Mouse (Mus musculus): ENCODE results near the gene Lgr5. TPM values are rescaled to one million over a fixed set of nuclear protein-coding genes. Genes with fewer than 3 reads are reported as not detected.

Gene Lgr5
- 5.2 and 7.1 TPM in 2 replicates for polyA plus RNA-seq (2016; fragmentation: Nextera tagmentation; extraction: Ambion mirVana)

DNA sequence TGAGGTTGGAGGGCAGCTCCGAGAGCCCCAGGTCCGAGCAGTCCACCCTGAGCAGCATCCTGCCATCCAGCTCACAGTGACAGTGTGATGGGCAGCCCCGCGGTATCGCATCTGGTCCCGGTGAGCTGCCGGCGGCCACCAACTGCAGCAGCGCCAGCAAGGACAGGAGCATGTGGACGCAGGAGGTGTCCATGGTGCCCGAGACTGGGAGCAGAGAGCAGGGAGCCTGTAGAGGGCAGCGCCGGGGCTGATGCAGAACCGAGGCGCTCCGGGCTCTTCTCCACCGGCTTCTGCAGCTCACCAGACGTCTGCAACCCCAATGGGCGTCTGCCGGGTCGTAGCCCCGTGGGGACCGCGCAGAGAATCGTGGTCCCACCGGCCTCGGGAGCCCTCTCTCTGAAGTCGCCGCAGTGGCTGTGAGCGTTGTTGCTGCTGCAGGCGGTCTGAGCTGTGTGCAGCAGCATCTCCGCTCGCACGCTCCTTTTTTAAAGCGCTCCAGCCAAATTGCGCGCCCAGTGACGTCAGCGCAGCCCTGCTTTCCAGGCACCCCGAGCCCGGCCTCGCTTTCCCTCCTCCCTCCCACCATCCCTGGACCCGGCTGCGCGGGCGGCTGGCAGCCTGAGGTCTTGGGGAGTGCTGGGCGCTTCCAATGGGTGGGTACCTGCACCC lies at the start of gene Lgr5:
Gene Lgr5, minus strand, starts transcription at position 480 of the 669 bp plus-strand sequence.
- no peaks in the 10 kb centered on the region for H3K36me3 ChIP-seq (replicated peaks)
- H3K27ac ChIP-seq (replicated peaks), result peak within 1 kb of the TSS; percentile 72
- H3K27me3 ChIP-seq (replicated peaks; ENCODE audit: low read depth, poor library complexity, severe bottlenecking), result peaks cover 80% of the 10 kb centered on the region
- H3K4me3 ChIP-seq, result peak within 1 kb of the TSS; percentile 72
- DNase-seq (ENCODE audit: low spot score), result peak; percentile 82
- peaks cover 37% of the 10 kb centered on the region for H3K4me1 ChIP-seq
- H3K9me3 ChIP-seq, result no peaks in the 10 kb centered on the region
- under 1% methylated on average over 47 of the region's 47 CpGs for WGBS

GRCm38 (mm10) chr10:115626678-115627077 lies 39.1 kb upstream of the Lgr5 start:
- Histone ChIP-seq H3K36me3 (replicated peaks) (no peaks in the 10 kb centered on the region), H3K9me3 (no peaks in the 10 kb centered on the region), H3K4me1 (peaks cover 10% of the 10 kb centered on the region), H3K27ac (replicated peaks) (no peak overlapping the region), H3K4me3 (no peak overlapping the region), H3K27me3 (replicated peaks; ENCODE audit: low read depth, poor library complexity, severe bottlenecking) (no peaks in the 10 kb centered on the region)
- WGBS, result 89% methylated on average over 6 of the region's 6 CpGs
- DNase-seq (ENCODE audit: low spot score), result no peak

GRCm38 (mm10) chr10:115624957-115625356 lies 37.4 kb upstream of the Lgr5 start:
- whole genome bisulfite sequencing, result 93% methylated on average over 2 of the region's 2 CpGs

GRCm38 (mm10) chr10:115623956-115624671 lies 36.5 kb upstream of the Lgr5 start:
- Histone ChIP-seq H3K27me3 (replicated peaks; ENCODE audit: low read depth, poor library complexity, severe bottlenecking) (no peaks in the 10 kb centered on the region), H3K4me1 (peaks cover 10% of the 10 kb centered on the region), H3K27ac (replicated peaks) (no peak overlapping the region), H3K36me3 (replicated peaks) (no peaks in the 10 kb centered on the region), H3K9me3 (no peaks in the 10 kb centered on the region), H3K4me3 (no peak overlapping the region)
- whole genome bisulfite sequencing, result 62% methylated on average over 15 of the region's 15 CpGs
- peak; percentile 20 for DNase-seq (ENCODE audit: low spot score)

More at GRCm38 (mm10) chr10:115624957-115625356, 37.4 kb upstream of the Lgr5 start:
- Histone ChIP-seq H3K4me3 (no peak overlapping the region), H3K27ac (replicated peaks) (no peak overlapping the region), H3K27me3 (replicated peaks; ENCODE audit: low read depth, poor library complexity, severe bottlenecking) (no peaks in the 10 kb centered on the region), H3K9me3 (no peaks in the 10 kb centered on the region), H3K36me3 (replicated peaks) (no peaks in the 10 kb centered on the region), H3K4me1 (peaks cover 10% of the 10 kb centered on the region)
- no peak for DNase-seq (ENCODE audit: low spot score)

GRCm38 (mm10) chr10:115623481-115623880 lies 35.9 kb upstream of the Lgr5 start:
- Histone ChIP-seq H3K36me3 (replicated peaks) (no peaks in the 10 kb centered on the region), H3K4me1 (peaks cover 12% of the 10 kb centered on the region), H3K4me3 (no peak overlapping the region), H3K9me3 (no peaks in the 10 kb centered on the region), H3K27me3 (replicated peaks; ENCODE audit: low read depth, poor library complexity, severe bottlenecking) (no peaks in the 10 kb centered on the region), H3K27ac (replicated peaks) (no peak overlapping the region)
- WGBS, result 90% methylated on average over 7 of the region's 7 CpGs
- no peak for DNase-seq (ENCODE audit: low spot score)

DNA sequence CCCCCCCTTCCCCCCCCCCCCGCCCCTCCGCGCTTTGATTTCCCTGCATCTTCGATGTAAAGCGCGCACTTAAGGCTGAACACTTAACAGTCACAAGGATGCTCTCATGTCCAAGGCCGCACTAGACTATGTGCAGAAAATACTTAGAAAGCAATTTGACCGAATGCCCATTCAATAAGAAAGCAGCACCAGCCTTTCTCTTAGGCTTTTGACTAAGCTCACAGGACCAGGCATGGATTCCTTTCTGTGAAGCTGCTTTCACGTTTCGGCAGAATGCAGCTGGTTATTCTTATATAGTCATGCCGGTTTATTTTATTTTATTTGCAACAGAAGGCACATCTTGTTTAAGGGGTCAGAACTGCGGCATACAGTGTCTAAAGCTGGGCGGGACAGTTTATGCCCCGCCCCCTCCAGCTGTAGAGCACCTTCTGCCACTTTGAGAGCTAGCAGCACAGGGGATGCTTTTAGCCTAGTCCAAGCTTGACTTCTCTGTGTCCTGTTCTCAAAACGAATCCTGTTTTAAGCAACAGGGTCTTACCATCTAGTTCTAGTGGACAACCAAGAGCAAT lies 30.8 kb upstream of the Lgr5 start:
- WGBS, result 18% methylated on average over 15 of the region's 15 CpGs
- H3K4me3 ChIP-seq, result peak overlapping the region; percentile 46
- DNase-seq (ENCODE audit: low spot score), result peak; percentile 41

DNA sequence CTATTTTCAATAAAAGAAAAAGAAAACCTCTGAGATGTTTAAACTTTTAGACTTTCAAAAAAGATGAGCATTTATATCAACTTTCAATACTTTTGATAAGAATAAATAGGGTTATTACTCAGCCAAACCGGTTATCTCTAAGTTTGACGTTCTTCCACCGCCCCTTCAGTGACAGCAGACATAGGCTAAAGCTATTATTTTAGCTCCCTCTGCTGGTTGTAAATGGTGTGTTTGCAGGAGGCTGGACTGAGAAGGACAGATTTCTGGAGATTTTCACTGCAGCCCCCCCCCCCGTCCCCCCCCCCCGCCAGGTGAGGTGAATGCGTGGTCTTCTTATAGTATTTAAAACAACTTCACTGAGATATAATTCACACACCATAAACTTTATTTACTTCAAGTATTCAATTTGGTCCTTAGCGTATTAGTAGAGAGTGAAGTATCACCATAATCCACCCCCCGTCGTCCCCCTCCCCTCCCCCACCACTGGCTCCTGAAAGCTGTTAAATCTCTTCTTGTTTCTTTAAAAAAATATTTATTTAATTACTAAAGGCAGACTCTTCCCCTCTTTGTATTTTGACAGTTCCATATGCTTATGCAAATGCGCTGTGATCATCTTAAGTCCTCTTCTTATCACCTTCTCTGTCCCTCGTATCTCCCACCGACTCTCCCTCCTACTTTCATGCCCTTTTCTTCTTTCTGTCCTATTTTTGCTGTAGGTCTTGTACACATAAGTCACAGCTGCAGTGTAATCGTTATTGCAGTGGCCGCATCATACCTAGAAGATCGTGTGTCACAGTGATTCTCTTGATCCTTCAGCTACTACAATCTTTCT lies 30.1 kb upstream of the Lgr5 start:
- Histone ChIP-seq H3K27ac (replicated peaks) (no peak overlapping the region), H3K27me3 (replicated peaks; ENCODE audit: low read depth, poor library complexity, severe bottlenecking) (peaks cover 6% of the 10 kb centered on the region), H3K4me1 (peaks cover 12% of the 10 kb centered on the region), H3K36me3 (replicated peaks) (no peaks in the 10 kb centered on the region), H3K9me3 (no peaks in the 10 kb centered on the region), H3K4me3 (peak overlapping the region; percentile 46)
- WGBS, result 14% methylated on average over 15 of the region's 15 CpGs
- DNase-seq (ENCODE audit: low spot score), result peak; percentile 27

More for the DNA sequence above, 30.8 kb upstream of the Lgr5 start:
- Histone ChIP-seq H3K4me1 (peaks cover 12% of the 10 kb centered on the region), H3K9me3 (no peaks in the 10 kb centered on the region), H3K27me3 (replicated peaks; ENCODE audit: low read depth, poor library complexity, severe bottlenecking) (peaks cover 6% of the 10 kb centered on the region), H3K36me3 (replicated peaks) (no peaks in the 10 kb centered on the region), H3K27ac (replicated peaks) (no peak overlapping the region)

- 93% methylated on average over 1 of the region's 1 CpGs for WGBS
Observed at GRCm38 (mm10) chr10:115595748-115596147, 8.2 kb upstream of the Lgr5 start.

DNA sequence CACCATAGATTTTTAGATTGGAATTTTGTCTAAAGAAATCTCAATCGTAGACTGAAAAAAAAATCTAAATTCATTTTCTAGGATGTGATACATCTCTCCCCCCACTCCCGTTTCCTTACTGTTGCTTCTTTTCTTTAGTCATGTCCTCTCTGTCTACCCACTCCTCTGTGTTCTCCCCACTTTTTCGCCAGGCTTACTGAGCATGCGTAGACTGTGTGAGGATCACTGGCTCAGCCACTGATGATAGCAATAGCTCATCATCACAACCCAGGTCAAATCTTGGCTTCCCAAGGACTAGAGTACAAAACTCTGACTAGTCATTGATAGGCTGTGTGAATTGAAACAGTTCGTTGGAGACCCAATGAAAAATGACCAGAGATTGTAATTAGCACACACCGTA lies 6.1 kb upstream of the Lgr5 start:
- 90% methylated on average over 6 of the region's 6 CpGs for WGBS

More at GRCm38 (mm10) chr10:115595748-115596147, 8.2 kb upstream of the Lgr5 start:
- H3K9me3 ChIP-seq, result no peaks in the 10 kb centered on the region
- no peak overlapping the region for H3K27ac ChIP-seq (replicated peaks)
- H3K4me3 ChIP-seq, result no peak overlapping the region
- H3K36me3 ChIP-seq (replicated peaks), result no peaks in the 10 kb centered on the region
- 0 out of 2 replicates have a peak, but pooled peaks cover 3% of the 10 kb centered on the region for H3K4me1 ChIP-seq
- no peak for DNase-seq (ENCODE audit: low spot score)
- H3K27me3 ChIP-seq (replicated peaks; ENCODE audit: low read depth, poor library complexity, severe bottlenecking), result no peaks in the 10 kb centered on the region

GRCm38 (mm10) chr10:115593221-115593620 lies 5.6 kb upstream of the Lgr5 start:
- peaks cover 24% of the 10 kb centered on the region for H3K27me3 ChIP-seq (replicated peaks; ENCODE audit: low read depth, poor library complexity, severe bottlenecking)
- no peak overlapping the region for H3K4me3 ChIP-seq
- no peak for DNase-seq (ENCODE audit: low spot score)

More for the DNA sequence above, 6.1 kb upstream of the Lgr5 start:
- no peak for DNase-seq (ENCODE audit: low spot score)
- Histone ChIP-seq H3K4me1 (0 out of 2 replicates have a peak, but pooled peaks cover 3% of the 10 kb centered on the region), H3K9me3 (no peaks in the 10 kb centered on the region), H3K27ac (replicated peaks) (no peak overlapping the region), H3K27me3 (replicated peaks; ENCODE audit: low read depth, poor library complexity, severe bottlenecking) (peaks cover 20% of the 10 kb centered on the region), H3K36me3 (replicated peaks) (no peaks in the 10 kb centered on the region), H3K4me3 (no peak overlapping the region)

GRCm38 (mm10) chr10:115587979-115588378 lies 399 bp upstream of the Lgr5 start:
- DNase-seq (ENCODE audit: low spot score), result no peak
- Histone ChIP-seq H3K4me1 (peaks cover 37% of the 10 kb centered on the region), H3K9me3 (no peaks in the 10 kb centered on the region), H3K27me3 (replicated peaks; ENCODE audit: low read depth, poor library complexity, severe bottlenecking) (peaks cover 76% of the 10 kb centered on the region), H3K36me3 (replicated peaks) (no peaks in the 10 kb centered on the region), H3K4me3 (peak overlapping the region; percentile 72), H3K27ac (replicated peaks) (peak overlapping the region; percentile 72)
- whole genome bisulfite sequencing, result under 1% methylated on average over 7 of the region's 7 CpGs

More at GRCm38 (mm10) chr10:115593221-115593620, 5.6 kb upstream of the Lgr5 start:
- 70% methylated on average over 11 of the region's 11 CpGs for WGBS
- Histone ChIP-seq H3K36me3 (replicated peaks) (no peaks in the 10 kb centered on the region), H3K4me1 (peaks cover 4% of the 10 kb centered on the region; the same call in 1 of the 2 replicates), H3K9me3 (no peaks in the 10 kb centered on the region), H3K27ac (replicated peaks) (no peak overlapping the region)
